Mouse (Mus musculus) CH12.LX (cell line): Measurements from ENCODE around the gene Lamp2. TPM values are rescaled to one million over a fixed set of nuclear protein-coding genes. Genes with fewer than 3 reads are reported as not detected.
A peak's percentile ranks its signal among the peaks of the same experiment; 100 is the strongest.
"Not testable (repeated sequence)": the region's sequence is repeated elsewhere in the genome, so short reads cannot be mapped to it uniquely, and the experiment has no call there.

Source experiments
- DNase-seq: peaks from one replicate; pipeline ENCODE4 v3.0.0-alpha.2; 2013; ENCODE audit errors: extremely low read depth
- H3K27ac ChIP-seq: 2 replicates; pipeline ENCODE4 v1.5.1; 2012; ENCODE audit warnings: low read depth, mild to moderate bottlenecking, control low read depth, moderate library complexity; ENCODE audit not compliant: insufficient read depth
- H3K27me3 ChIP-seq: replicated peaks from 2 replicates; pipeline ENCODE3; 2012; ENCODE audit warnings: inconsistent platforms
- H3K36me3 ChIP-seq, 2 experiments: replicated peaks in 1 of 2; 2 replicates each; pipeline versions ENCODE3 to v1.6.1; 2012; ENCODE audit warnings: inconsistent platforms in 1 of 2, low read length in 1 of 2, mild to moderate bottlenecking in 1 of 2, mixed read lengths in 1 of 2, moderate library complexity in 1 of 2; ENCODE audit not compliant: control insufficient read depth in 1 of 2, insufficient read depth in 1 of 2
- H3K4me1 ChIP-seq, 2 experiments: 2 replicates each; pipeline ENCODE4 v1.6.1; 2012; ENCODE audit warnings: inconsistent platforms in 1 of 2, moderate library complexity in 1 of 2; ENCODE audit not compliant: insufficient read depth in 2 of 2, control insufficient read depth in 1 of 2
- H3K4me2 ChIP-seq: 2 replicates; pipeline ENCODE4 v1.6.1; 2012; ENCODE audit warnings: low read depth, mild to moderate bottlenecking, control low read depth; ENCODE audit not compliant: poor library complexity, insufficient read depth, severe bottlenecking
- H3K4me3 ChIP-seq, 3 experiments: fragments of 150-350 bp in 1 of 3; sonication (generic) in 1 of 3; replicated peaks in 1 of 3; 2 replicates each; pipeline versions ENCODE3 to v1.5.1; 2011 to 2012; ENCODE audit warnings: low read depth in 2 of 3, low read length in 2 of 3, mild to moderate bottlenecking in 2 of 3, moderate library complexity in 2 of 3, control low read depth in 1 of 3, improper control_type of control experiment in 1 of 3, inconsistent platforms in 1 of 3, mixed read lengths in 1 of 3; ENCODE audit not compliant: poor library complexity in 1 of 3
- H3K79me2 ChIP-seq: replicated peaks from 2 replicates; pipeline ENCODE4 v1.6.1; 2012; ENCODE audit warnings: mild to moderate bottlenecking, moderate library complexity; ENCODE audit not compliant: control insufficient read depth, poor library complexity, insufficient read depth, severe bottlenecking; ENCODE audit errors: extremely low read depth
- H3K9ac ChIP-seq: 2 replicates; pipeline ENCODE4 v1.6.1; 2012; ENCODE audit warnings: low read depth, mild to moderate bottlenecking, control low read depth, moderate library complexity; ENCODE audit not compliant: insufficient read depth
- H3K9me3 ChIP-seq: replicated peaks from 2 replicates; pipeline ENCODE3; 2012; ENCODE audit warnings: low read length, inconsistent platforms, mixed read lengths
- CHD1 ChIP-seq: IDR thresholded peaks from 2 replicates; pipeline ENCODE4 v1.6.1; 2012; ENCODE audit warnings: low read depth, low read length, improper control_type of control experiment, inconsistent platforms
- CTCF ChIP-seq, 2 experiments: IDR thresholded peaks in 1 of 2; conservative IDR thresholded peaks in 1 of 2; 2 replicates each; pipeline ENCODE4 v1.5.1; 2011 to 2012; ENCODE audit warnings: low read depth in 2 of 2, low read length in 2 of 2, improper control_type of control experiment in 1 of 2, inconsistent platforms in 1 of 2, mild to moderate bottlenecking in 1 of 2, moderate library complexity in 1 of 2
- EP300 ChIP-seq: IDR thresholded peaks from 2 replicates; pipeline ENCODE4 v1.6.1; 2011; ENCODE audit warnings: low read length, improper control_type of control experiment
- ETS1 ChIP-seq: conservative IDR thresholded peaks from 2 replicates; pipeline ENCODE4 v1.6.1; 2012; ENCODE audit warnings: low read depth, mild to moderate bottlenecking, inconsistent platforms, low read length, improper control_type of control experiment, moderate library complexity
- MAFK ChIP-seq: IDR thresholded peaks from 2 replicates; pipeline ENCODE4 v1.6.1; 2011; ENCODE audit warnings: low read length, improper control_type of control experiment; ENCODE audit not compliant: insufficient replicate concordance
- MEF2A ChIP-seq: IDR thresholded peaks from 2 replicates; pipeline ENCODE4 v1.6.1; 2014; ENCODE audit warnings: low read depth, mild to moderate bottlenecking, inconsistent platforms, low read length, improper control_type of control experiment, borderline replicate concordance
- MYC ChIP-seq: IDR thresholded peaks from 2 replicates; pipeline ENCODE4 v1.6.1; 2011; ENCODE audit warnings: low read depth, mild to moderate bottlenecking, improper control_type of control experiment, low read length
- PAX5 ChIP-seq: IDR thresholded peaks from 2 replicates; pipeline ENCODE4 v1.6.1; 2012; ENCODE audit warnings: low read length, inconsistent platforms, mixed read lengths
- POLR2AphosphoS2 ChIP-seq: IDR thresholded peaks from 2 replicates; pipeline ENCODE4 v1.6.1; 2011; ENCODE audit warnings: low read depth, low read length, improper control_type of control experiment
- RAD21 ChIP-seq: IDR thresholded peaks from 2 replicates; pipeline ENCODE4 v1.6.1; 2011; ENCODE audit warnings: low read depth, mild to moderate bottlenecking, low read length, improper control_type of control experiment, moderate library complexity
- SIN3A ChIP-seq: IDR thresholded peaks from 2 replicates; pipeline ENCODE4 v1.6.1; 2012; ENCODE audit warnings: low read length, improper control_type of control experiment, inconsistent platforms
- SMC3 ChIP-seq: IDR thresholded peaks from 2 replicates; pipeline ENCODE4 v1.6.1; 2011; ENCODE audit warnings: low read depth, low read length, improper control_type of control experiment
- UBTF ChIP-seq: IDR thresholded peaks from 2 replicates; pipeline ENCODE4 v1.6.1; 2012; ENCODE audit warnings: low read depth, mild to moderate bottlenecking, inconsistent platforms, low read length, improper control_type of control experiment, moderate library complexity
- USF1 ChIP-seq: IDR thresholded peaks from 2 replicates; pipeline ENCODE4 v1.6.1; 2014; ENCODE audit warnings: low read depth, mild to moderate bottlenecking, inconsistent platforms, low read length, improper control_type of control experiment
- ZKSCAN1 ChIP-seq: IDR thresholded peaks from 2 replicates; pipeline ENCODE4 v1.6.1; 2012; ENCODE audit warnings: low read depth, inconsistent platforms, low read length, improper control_type of control experiment, borderline replicate concordance
- ZMIZ1 ChIP-seq: IDR thresholded peaks from 2 replicates; pipeline ENCODE4 v1.6.1; 2012; ENCODE audit warnings: low read depth, mild to moderate bottlenecking, inconsistent platforms, low read length, improper control_type of control experiment
- dilution Hi-C: fragments of 300-500 bp; cut with MboI; formaldehyde crosslinking; loops from 2 replicates; pipeline ENCODE4 v1.14.3; 2020; ENCODE audit warnings: low sequenced_read_pairs; ENCODE audit not compliant: extremely low pct_unique_long_range_greater_than_20kb, extremely low pct_ligation_motif_present
- in situ Hi-C: fragments of 300-500 bp; cut with MboI; formaldehyde crosslinking; loops from 3 replicates; pipeline ENCODE4 v1.14.3; 2019; ENCODE audit warnings: low sequenced_read_pairs, low pct_ligation_motif_present, low pct_unique_long_range_greater_than_20kb, mixed read lengths
- polyA plus RNA-seq: library from polyadenylated mRNA; unstranded; fragments of >175 nt; gene quantifications from 2 replicates; pipeline ENCODE4 v1.2.1, GENCODE M21; 2012; ENCODE audit warnings: low read depth; ENCODE audit not compliant: insufficient read length
- total RNA-seq, 2 experiments: library from RNA; depleted of rRNA; stranded (reverse); fragments of 300-350 nt in 1 of 2; fragments of >200 nt in 1 of 2; gene quantifications; 2 replicates each; pipeline ENCODE4 v1.2.3; 2012 to 2014

The Lamp2 gene
- total and polyA plus RNA-seq, 3 experiments = 35.3 to 79.9 (median 66.2) TPM

GRCm38 (mm10) chrX:38502182-38502581 lies 45.9 kb upstream of the Lamp2 start:
- TF ChIP-seq CTCF (conservative IDR thresholded peaks at IDR 0.05 in 1 of 2, IDR thresholded peaks at IDR 0.05 in 1 of 2; ENCODE audit: low read depth in 2 of 2, low read length in 2 of 2) = peak in 1 of 2 experiments; percentile 21; a peak in 2 of 4 replicates
- dilution Hi-C loops = not testable (repeated sequence)

DNA sequence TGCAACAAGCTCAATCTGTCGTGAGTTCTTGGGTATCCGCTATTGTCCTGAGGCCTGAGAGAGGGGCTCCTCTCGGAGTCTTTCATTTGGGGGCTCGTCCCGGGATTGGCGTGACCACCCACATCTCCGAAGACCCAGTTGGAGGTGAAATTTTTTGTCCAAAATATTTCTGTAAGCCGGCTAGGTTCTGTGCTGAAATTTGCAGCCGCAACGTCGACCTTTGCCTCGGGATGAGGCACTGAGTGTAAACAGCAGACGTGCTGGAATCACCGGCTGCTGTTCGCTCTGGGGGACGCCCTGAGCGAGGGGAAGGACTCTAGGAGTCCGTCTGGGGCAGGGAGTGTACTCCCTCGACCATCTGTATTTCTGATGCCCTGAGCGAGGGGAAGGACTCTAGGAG lies 29.2 kb upstream of the Lamp2 start:
- H3K36me3 ChIP-seq, DNase-seq, dilution Hi-C loops, H3K27ac ChIP-seq, H3K9ac ChIP-seq, in situ Hi-C loops, H3K79me2 ChIP-seq, H3K4me1 ChIP-seq, H3K4me2 ChIP-seq, H3K9me3 ChIP-seq, H3K4me3 ChIP-seq, H3K27me3 ChIP-seq: not testable (repeated sequence)

More at GRCm38 (mm10) chrX:38502182-38502581, 45.9 kb upstream of the Lamp2 start:
- H3K27ac ChIP-seq, H3K79me2 ChIP-seq, H3K4me1 ChIP-seq, H3K36me3 ChIP-seq, H3K9ac ChIP-seq, H3K9me3 ChIP-seq, H3K4me3 ChIP-seq, H3K4me2 ChIP-seq, H3K27me3 ChIP-seq: not testable (repeated sequence)
- in situ Hi-C loops = loop anchor here (10.0 kb wide), 1 partner anchor 143 kb away; no protein-coding TSS in a partner anchor
- peak; percentile 6 for DNase-seq

DNA sequence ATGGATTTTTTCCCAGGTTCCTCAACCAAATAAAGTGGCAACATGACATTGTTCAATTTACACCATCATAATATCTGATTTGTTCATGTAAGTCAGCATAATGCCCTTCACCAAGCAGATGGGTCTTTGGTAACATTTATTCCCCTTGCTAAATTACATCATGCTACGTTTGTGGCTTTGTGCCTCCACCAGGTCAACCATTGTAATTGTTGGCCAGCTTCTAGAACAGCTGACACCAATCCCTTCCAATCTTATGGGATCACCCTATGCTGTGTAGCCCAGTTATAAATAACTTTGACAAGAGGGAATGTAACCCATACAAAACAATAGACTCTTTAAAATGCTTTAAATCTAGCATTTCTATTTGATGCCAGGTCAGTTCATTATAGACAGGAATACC lies 22.3 kb upstream of the Lamp2 start:
- dilution Hi-C loops = no loop called here
- H3K9ac ChIP-seq = no peak overlapping the region
- in situ Hi-C loops = no loop called here

GRCm38 (mm10) chrX:38473537-38474299 lies 17.5 kb upstream of the Lamp2 start:
- peak overlapping the region; percentile 4 for H3K4me2 ChIP-seq
- peak overlapping the region; percentile 45 to 67 (median 50) for H3K4me3 ChIP-seq
- no peaks in the 10 kb centered on the region for H3K9me3 ChIP-seq
- peak; percentile 65 for DNase-seq
- H3K4me1 ChIP-seq = no peaks in the 10 kb centered on the region; a peak in 1 of 4 replicates
- in situ Hi-C loops (no loop called here), dilution Hi-C loops (no loop called here)
- H3K36me3 ChIP-seq = no peaks in the 10 kb centered on the region
- H3K27ac ChIP-seq = peak overlapping the region; percentile 25
- peak overlapping the region; percentile 41; the same call in 1 of the 2 replicates for H3K9ac ChIP-seq
- H3K27me3 ChIP-seq = no peaks in the 10 kb centered on the region
- no peaks in the 10 kb centered on the region for H3K79me2 ChIP-seq
- TF ChIP-seq POLR2AphosphoS2 (no peak), RAD21 (no peak; the same call in none of the 2 replicates), EP300 (no peak), CTCF (conservative IDR thresholded peaks at IDR 0.05 in 1 of 2, IDR thresholded peaks at IDR 0.05 in 1 of 2; ENCODE audit: low read depth in 2 of 2, low read length in 2 of 2) (peak in 1 of 2 experiments; percentile 37; a peak in 2 of 4 replicates), SMC3 (no peak; the same call in 1 of the 2 replicates), ETS1 (peak; percentile 68), UBTF (no peak), MEF2A (no peak), ZMIZ1 (no peak), MYC (no peak), PAX5 (no peak), CHD1 (no peak), SIN3A (peak; percentile 81; the same call in 1 of the 2 replicates), USF1 (peak; percentile 56), ZKSCAN1 (no peak), MAFK (peak; percentile 99)

More for the DNA sequence above, 22.3 kb upstream of the Lamp2 start:
- Histone ChIP-seq H3K79me2 (no peaks in the 10 kb centered on the region), H3K36me3 (no peaks in the 10 kb centered on the region), H3K4me1 (peaks cover 6 to 9% of the 10 kb centered on the region in 2 experiments; a peak in 3 of 4 replicates), H3K27ac (no peak overlapping the region), H3K9me3 (no peaks in the 10 kb centered on the region), H3K27me3 (no peaks in the 10 kb centered on the region), H3K4me2 (no peak overlapping the region), H3K4me3 (peak overlapping the region in 1 of 3 experiments; percentile 69)
- no peak for TF ChIP-seq MYC
- DNase-seq = no peak
